Mouse (Mus musculus): ENCODE measurements at regions not wholly inside any gene's neighbourhood (a gene's known extent, or its start where the extent isn't known, plus 50 kb on each side); places are given as distances from the start of the nearest gene placed in this dataset.

GRCm38 (mm10) chr7:137748936-137749335 lies 311.5 kb downstream of the Glrx3 start:
- no peak for DNase-seq (ENCODE audit: low spot score in 2 of 2)

DNA sequence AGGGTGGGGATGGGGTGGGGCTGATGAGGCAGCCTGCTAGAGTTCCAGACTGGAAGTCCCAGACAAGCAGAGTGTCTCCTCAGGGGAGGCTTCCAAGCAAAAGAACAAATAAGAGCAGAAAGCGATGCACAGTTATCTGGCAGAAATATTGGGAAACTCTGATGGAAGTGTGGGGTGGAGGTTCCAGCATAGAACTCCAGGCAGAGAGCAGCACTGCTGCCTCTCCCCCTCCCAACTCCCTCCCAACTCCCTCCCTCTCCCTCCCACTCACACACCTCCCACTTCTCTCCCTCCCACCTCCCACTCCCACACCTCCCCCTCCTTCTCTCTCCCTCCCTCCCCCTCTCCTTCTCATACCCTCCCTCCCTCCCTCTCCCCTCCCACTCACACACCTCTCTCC lies 313.3 kb downstream of the Glrx3 start:
- DNase-seq (ENCODE audit: low spot score in 2 of 2) = no peak

- no peak for DNase-seq (ENCODE audit: low spot score in 2 of 2)
Measured at GRCm38 (mm10) chr7:137751151-137751859, 313.9 kb downstream of the Glrx3 start.

GRCm38 (mm10) chr7:137765961-137766360 lies 328.5 kb downstream of the Glrx3 start:
- DNase-seq (ENCODE audit: low spot score in 2 of 2) = peak; percentile 30 to 75

DNA sequence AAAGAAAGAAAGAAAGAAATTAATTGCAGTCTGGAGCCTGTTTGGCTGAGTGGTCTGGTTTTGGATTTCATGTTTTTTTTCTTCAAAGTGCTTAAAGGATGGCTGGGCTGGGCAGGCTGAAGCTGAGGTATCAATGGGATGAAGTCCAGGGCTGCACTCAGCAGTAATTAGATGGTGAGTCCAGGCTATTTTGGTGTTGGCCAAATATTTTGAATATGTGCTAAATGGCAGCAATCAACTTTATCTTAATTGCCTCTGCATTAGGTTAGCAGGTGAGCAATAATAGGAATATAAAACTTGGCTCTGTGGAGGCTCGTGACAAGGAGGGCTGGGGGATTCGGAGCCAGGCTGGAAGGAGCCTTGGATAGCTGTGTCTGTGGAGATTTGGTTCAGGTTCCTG lies 329.3 kb downstream of the Glrx3 start:
- DNase-seq (ENCODE audit: low spot score in 2 of 2) = no peak

DNA sequence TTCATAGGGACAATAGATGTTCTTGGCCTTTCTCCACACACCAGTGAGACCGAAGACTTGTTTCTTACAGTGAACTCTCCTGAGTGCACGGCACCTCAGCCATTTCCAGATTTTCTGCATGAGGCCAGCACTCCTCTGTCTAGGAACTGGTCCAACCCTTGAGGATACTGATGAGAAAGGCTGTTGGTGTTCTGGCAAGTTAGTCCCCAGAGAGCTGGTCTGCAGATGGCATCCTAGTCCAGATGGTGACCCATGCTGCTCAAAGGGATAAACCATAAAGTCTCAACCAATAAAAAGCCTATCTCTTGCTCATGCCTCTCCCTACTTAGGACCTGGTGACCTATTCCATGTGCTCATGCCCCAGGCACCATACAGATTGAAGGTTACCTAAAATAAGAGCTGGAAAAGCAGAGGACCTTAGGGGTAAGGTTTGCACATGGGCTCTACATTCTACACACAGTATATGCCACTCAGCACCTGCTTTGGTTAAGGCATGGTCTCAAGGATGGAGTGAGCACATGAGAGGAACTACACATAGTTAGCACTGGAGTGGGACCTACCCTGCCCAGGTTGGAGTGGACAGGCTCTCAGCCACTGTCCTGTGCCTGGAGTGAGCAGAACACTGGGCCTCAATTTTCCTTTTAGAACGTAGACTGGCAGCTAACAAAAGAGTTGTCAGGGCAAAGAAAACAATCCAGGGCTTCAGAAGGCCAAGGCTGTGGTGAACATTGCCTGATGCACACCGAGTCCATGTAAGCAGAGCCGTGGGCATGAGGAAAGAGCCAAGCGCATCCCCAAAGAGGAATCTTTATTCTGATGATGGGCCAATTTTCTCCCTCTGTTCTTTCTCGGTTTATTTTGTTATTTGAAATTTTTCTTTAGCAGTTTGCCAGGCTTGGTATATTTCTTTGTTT lies 335.9 kb downstream of the Glrx3 start:
- DNase-seq (ENCODE audit: low spot score in 2 of 2) = no peak

GRCm38 (mm10) chr7:137773965-137774310 lies 336.5 kb downstream of the Glrx3 start:
- no peak for DNase-seq (ENCODE audit: low spot score in 2 of 2)

GRCm38 (mm10) chr7:137783954-137784353 lies 346.5 kb downstream of the Glrx3 start:
- DNase-seq (ENCODE audit: low spot score in 2 of 2) = peak in 1 of 2 experiments; percentile 8

GRCm38 (mm10) chr7:137805361-137805760 lies 367.9 kb downstream of the Glrx3 start:
- DNase-seq (ENCODE audit: low spot score in 2 of 2) = peak; percentile 59 to 68

- DNase-seq (ENCODE audit: low spot score in 2 of 2) = no peak
Measured at GRCm38 (mm10) chr7:137812839-137813238, 375.4 kb downstream of the Glrx3 start.

GRCm38 (mm10) chr7:137840520-137840919 lies 403.1 kb downstream of the Glrx3 start:
- DNase-seq (ENCODE audit: low spot score in 2 of 2) = no peak

DNA sequence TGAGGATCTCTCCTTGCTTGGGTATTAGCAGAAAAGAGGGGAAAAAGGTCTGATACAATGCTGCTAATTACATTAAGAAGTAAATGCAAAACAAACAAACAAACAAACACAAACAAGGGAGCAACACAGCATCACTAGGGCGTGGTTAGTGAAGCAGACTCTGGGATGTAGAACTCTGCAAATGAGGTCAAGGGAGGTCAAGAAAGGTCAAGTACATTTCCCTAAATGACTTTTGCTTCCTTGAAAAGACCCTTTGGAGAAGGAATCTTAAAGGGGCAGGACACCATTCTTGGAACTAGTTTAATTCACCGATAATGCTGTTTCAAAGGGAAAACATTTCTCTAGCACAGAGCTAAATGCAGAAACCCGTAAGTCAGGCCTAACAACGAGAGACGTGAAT lies 403.6 kb downstream of the Glrx3 start:
- no peak for DNase-seq (ENCODE audit: low spot score in 2 of 2)

GRCm38 (mm10) chr7:137841456-137842100 lies 404.2 kb downstream of the Glrx3 start:
- no peak for DNase-seq (ENCODE audit: low spot score in 2 of 2)

- no peak for DNase-seq (ENCODE audit: low spot score in 2 of 2)
Measured at GRCm38 (mm10) chr7:137847856-137848255, 410.4 kb downstream of the Glrx3 start.

GRCm38 (mm10) chr7:137851061-137851460 lies 413.6 kb downstream of the Glrx3 start:
- DNase-seq (ENCODE audit: low spot score in 2 of 2) = no peak

GRCm38 (mm10) chr7:137859681-137860080 lies 422.3 kb downstream of the Glrx3 start:
- DNase-seq (ENCODE audit: low spot score in 2 of 2) = peak in 1 of 2 experiments; percentile 12

DNA sequence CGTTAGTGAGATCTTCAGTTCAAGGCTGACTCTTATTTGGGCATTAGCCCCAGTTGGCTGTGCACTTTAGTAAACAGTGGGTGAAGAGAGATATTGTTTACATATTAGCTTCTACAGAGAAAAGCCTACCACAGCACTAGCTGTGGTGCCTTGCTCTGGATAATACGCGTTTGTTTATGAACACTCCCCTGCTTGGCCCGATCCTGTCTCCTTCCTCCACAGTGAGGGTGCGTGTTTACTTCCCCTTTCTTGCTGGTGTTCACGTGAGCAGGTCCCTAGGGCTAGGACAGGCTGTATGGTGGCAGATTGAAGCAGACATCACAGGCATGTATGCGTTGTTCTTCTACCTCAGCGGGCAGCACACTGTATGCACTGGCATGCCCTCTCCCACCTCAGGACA lies 423.1 kb downstream of the Glrx3 start:
- DNase-seq (ENCODE audit: low spot score in 2 of 2) = no peak

DNA sequence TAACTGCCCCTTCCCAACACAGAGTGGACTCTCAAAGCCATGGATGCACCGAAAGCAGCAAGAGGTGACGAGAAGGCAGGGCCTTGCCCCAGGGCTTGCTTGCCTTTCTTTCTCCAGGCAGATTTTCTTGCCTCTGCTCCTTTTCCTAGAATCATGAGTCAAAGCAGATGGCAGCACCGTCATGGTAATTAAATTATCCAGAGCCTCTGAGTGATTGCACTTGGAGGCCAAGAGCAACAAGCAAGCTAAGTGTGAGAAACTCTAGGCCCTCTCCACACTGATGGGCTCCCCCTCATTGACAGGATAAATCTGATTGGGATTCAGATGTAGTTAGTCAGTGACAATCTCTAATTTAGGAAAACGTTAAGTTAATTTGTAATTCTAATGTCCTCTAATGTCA lies 427.5 kb downstream of the Glrx3 start:
- DNase-seq (ENCODE audit: low spot score in 2 of 2) = no peak

GRCm38 (mm10) chr7:137865457-137865856 lies 428.0 kb downstream of the Glrx3 start:
- no peak for DNase-seq (ENCODE audit: low spot score in 2 of 2)

- DNase-seq (ENCODE audit: low spot score in 2 of 2) = no peak
Measured at GRCm38 (mm10) chr7:137866880-137867279, 429.5 kb downstream of the Glrx3 start.

- DNase-seq (ENCODE audit: low spot score in 2 of 2) = no peak
Measured at GRCm38 (mm10) chr7:137868501-137868900, 431.1 kb downstream of the Glrx3 start.

DNA sequence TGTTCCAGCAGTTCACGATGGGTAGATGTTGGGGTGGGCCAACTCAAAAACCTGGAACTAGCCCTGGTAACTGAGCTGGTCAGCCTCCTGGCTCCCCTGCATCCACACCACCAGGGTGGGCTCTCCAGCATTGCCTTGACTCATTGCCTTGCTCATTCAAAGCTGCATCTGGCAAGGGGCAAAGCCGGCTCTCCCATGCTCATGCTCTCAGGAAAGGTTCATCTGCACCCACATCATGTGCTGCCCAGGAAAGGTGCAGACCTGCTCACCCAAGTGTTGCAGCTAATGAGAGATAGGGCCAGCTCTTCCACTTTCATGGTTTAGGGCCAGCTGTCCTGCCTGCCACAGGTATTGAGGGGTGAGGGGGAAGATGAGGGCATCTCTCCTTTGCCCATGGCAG lies 437.9 kb downstream of the Glrx3 start:
- no peak for DNase-seq (ENCODE audit: low spot score in 2 of 2)

DNA sequence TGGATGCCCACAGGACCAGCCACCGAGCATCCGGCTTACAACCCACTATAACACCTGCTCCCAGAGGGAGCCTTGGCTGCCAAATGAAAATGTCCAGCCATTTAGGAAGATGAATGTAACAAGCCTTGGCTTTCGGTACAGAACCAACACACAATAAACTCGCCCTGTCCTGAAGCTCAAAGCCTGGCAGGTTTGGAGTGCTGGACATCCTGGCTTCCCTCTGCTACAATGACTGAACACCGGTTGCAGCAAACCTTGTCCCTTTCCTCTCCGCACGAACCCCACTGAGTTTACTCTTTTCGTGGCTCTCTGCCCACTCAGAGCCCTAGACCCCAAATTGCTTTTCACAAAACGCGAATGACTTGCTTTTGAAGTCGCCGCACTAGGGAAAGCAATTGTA lies 441.9 kb downstream of the Glrx3 start:
- no peak for DNase-seq (ENCODE audit: low spot score in 2 of 2)

Measured in heart, adult 9 months (tissue).